Mouse (Mus musculus) kidney, adult 2 months (tissue): ENCODE data around the gene Capn13. TPM values are rescaled to one million over a fixed set of nuclear protein-coding genes. Genes with fewer than 3 reads are reported as not detected.
A peak's percentile ranks its signal among the peaks of the same experiment; 100 is the strongest.

Experiments
- DNase-seq: peaks from one replicate; pipeline ENCODE4 v3.0.0; 2021
- H3K27ac ChIP-seq: fragments of 200-500 bp; 2 replicates; pipeline ENCODE4 v1.5.1; 2012; ENCODE audit warnings: low read depth, low read length, control low read depth, inconsistent platforms; ENCODE audit not compliant: insufficient read depth
- H3K27me3 ChIP-seq: fragments of 200-500 bp; replicated peaks from 2 replicates; pipeline ENCODE4 v1.6.1; 2012; ENCODE audit warnings: mild to moderate bottlenecking, moderate library complexity, low read length, inconsistent platforms; ENCODE audit not compliant: control insufficient read depth, insufficient read depth
- H3K36me3 ChIP-seq: fragments of 200-500 bp; 2 replicates; pipeline ENCODE4 v1.6.1; 2012; ENCODE audit warnings: mild to moderate bottlenecking, moderate library complexity, low read length, inconsistent platforms; ENCODE audit not compliant: control insufficient read depth, insufficient read depth
- H3K4me1 ChIP-seq: fragments of 200-500 bp; 2 replicates; pipeline ENCODE4 v1.6.1; 2011; ENCODE audit warnings: low read length; ENCODE audit not compliant: control insufficient read depth, insufficient read depth
- H3K4me3 ChIP-seq: fragments of 200-500 bp; 2 replicates; pipeline ENCODE4 v1.5.1; 2011; ENCODE audit warnings: mild to moderate bottlenecking, low read depth, low read length, control low read depth; ENCODE audit not compliant: insufficient read depth
- CTCF ChIP-seq: fragments of 200-500 bp; conservative IDR thresholded peaks from 2 replicates; pipeline ENCODE4 v1.5.1; 2011; ENCODE audit warnings: low read depth, mild to moderate bottlenecking, control low read depth, low read length, moderate library complexity, mixed read lengths; ENCODE audit not compliant: insufficient read depth, insufficient read length
- POLR2A ChIP-seq: fragments of 200-500 bp; IDR thresholded peaks from one replicate; pipeline ENCODE4 v1.6.1; 2011; ENCODE audit warnings: low read depth, low read length, control low read depth
- WGBS: fragments of 180-500 bp; shearing (Covaris S2); methylation state at CpG from one replicate; pipeline ENCODE4 v1.1.7; 2018; 5-methylcytosine and 5-hydroxymethylcytosine counted together
- polyA plus RNA-seq: library from polyadenylated mRNA; depleted of rRNA; stranded (reverse); fragments of >200 nt; gene quantifications from 2 replicates; pipeline ENCODE4 v1.2.3, GENCODE M21; 2012

Gene Capn13
- polyA plus RNA-seq, 1 experiment: 0.61 TPM

- no peak overlapping the region for H3K27ac ChIP-seq
- H3K4me3 ChIP-seq: no peak overlapping the region
- no peaks in the 10 kb centered on the region for H3K27me3 ChIP-seq
- TF ChIP-seq POLR2A (no peak), CTCF (no peak)
- DNase-seq: no peak
- WGBS: 66% methylated on average over 3 of the region's 3 CpGs
- H3K36me3 ChIP-seq: no peaks in the 10 kb centered on the region
- no peaks in the 10 kb centered on the region for H3K4me1 ChIP-seq
Measured at GRCm38 (mm10) chr17:73385940-73386339, 14.7 kb downstream of the Capn13 start.

- H3K27me3 ChIP-seq: no peaks in the 10 kb centered on the region
- 62% methylated on average over 9 of the region's 9 CpGs for WGBS
- no peak for DNase-seq
- TF ChIP-seq CTCF (no peak), POLR2A (no peak)
- no peaks in the 10 kb centered on the region for H3K36me3 ChIP-seq
- H3K4me1 ChIP-seq: no peaks in the 10 kb centered on the region
- H3K4me3 ChIP-seq: no peak overlapping the region
- no peak overlapping the region for H3K27ac ChIP-seq
Measured at GRCm38 (mm10) chr17:73382327-73383014, 18.2 kb downstream of the Capn13 start.

GRCm38 (mm10) chr17:73381681-73382080 lies 19.0 kb downstream of the Capn13 start:
- Histone ChIP-seq H3K27me3 (no peaks in the 10 kb centered on the region), H3K4me1 (no peaks in the 10 kb centered on the region), H3K27ac (no peak overlapping the region), H3K4me3 (no peak overlapping the region), H3K36me3 (no peaks in the 10 kb centered on the region)
- DNase-seq: no peak
- WGBS: 94% methylated on average over 3 of the region's 3 CpGs
- TF ChIP-seq POLR2A: no peak
- TF ChIP-seq CTCF: no peak

- 48% methylated on average over 7 of the region's 7 CpGs for WGBS
- H3K27me3 ChIP-seq: no peaks in the 10 kb centered on the region
- H3K4me1 ChIP-seq: no peaks in the 10 kb centered on the region
- H3K36me3 ChIP-seq: no peaks in the 10 kb centered on the region
- H3K27ac ChIP-seq: no peak overlapping the region
- no peak overlapping the region for H3K4me3 ChIP-seq
- TF ChIP-seq POLR2A: no peak
- TF ChIP-seq CTCF: no peak
- DNase-seq: no peak
Measured at GRCm38 (mm10) chr17:73377778-73378484, 22.7 kb downstream of the Capn13 start.

GRCm38 (mm10) chr17:73367334-73367733 lies 33.3 kb downstream of the Capn13 start:
- no peaks in the 10 kb centered on the region for H3K36me3 ChIP-seq
- DNase-seq: no peak
- TF ChIP-seq CTCF (no peak), POLR2A (no peak)
- H3K27ac ChIP-seq: no peak overlapping the region
- H3K27me3 ChIP-seq: no peaks in the 10 kb centered on the region; the same call in 1 of the 2 replicates
- no peaks in the 10 kb centered on the region for H3K4me1 ChIP-seq
- 42% methylated on average over 3 of the region's 3 CpGs for WGBS
- H3K4me3 ChIP-seq: no peak overlapping the region

GRCm38 (mm10) chr17:73361054-73361453 lies 39.6 kb downstream of the Capn13 start:
- H3K36me3 ChIP-seq: no peaks in the 10 kb centered on the region
- H3K27me3 ChIP-seq: no peaks in the 10 kb centered on the region; the same call in 1 of the 2 replicates
- no peak for DNase-seq
- H3K4me3 ChIP-seq: no peak overlapping the region
- TF ChIP-seq CTCF (no peak), POLR2A (no peak)
- 60% methylated on average over 5 of the region's 5 CpGs for WGBS
- H3K27ac ChIP-seq: no peak overlapping the region
- H3K4me1 ChIP-seq: no peaks in the 10 kb centered on the region

GRCm38 (mm10) chr17:73343632-73344390 lies 56.9 kb downstream of the Capn13 start:
- DNase-seq: no peak
- H3K27me3 ChIP-seq: no peaks in the 10 kb centered on the region
- H3K36me3 ChIP-seq: no peaks in the 10 kb centered on the region
- TF ChIP-seq POLR2A (no peak), CTCF (peak; percentile 21; the same call in 1 of the 2 replicates)
- H3K4me3 ChIP-seq: no peak overlapping the region
- H3K4me1 ChIP-seq: no peaks in the 10 kb centered on the region
- no peak overlapping the region for H3K27ac ChIP-seq
- 89% methylated on average over 6 of the region's 6 CpGs for WGBS
